Mouse (Mus musculus) liver, embryonic 14 days (tissue): ENCODE data around the gene Ankrd27. TPM values are rescaled to one million over a fixed set of nuclear protein-coding genes. Genes with fewer than 3 reads are reported as not detected.

Source experiments
- polyA plus RNA-seq: library from polyadenylated mRNA; depleted of rRNA; stranded (reverse); fragments of >200 nt; gene quantifications from 2 replicates; pipeline ENCODE4 v1.2.3, GENCODE M21; 2012; rRNA removed

Ankrd27 gene
- polyA plus RNA-seq: 13.2 and 15.3 TPM in 2 replicates

DNA sequence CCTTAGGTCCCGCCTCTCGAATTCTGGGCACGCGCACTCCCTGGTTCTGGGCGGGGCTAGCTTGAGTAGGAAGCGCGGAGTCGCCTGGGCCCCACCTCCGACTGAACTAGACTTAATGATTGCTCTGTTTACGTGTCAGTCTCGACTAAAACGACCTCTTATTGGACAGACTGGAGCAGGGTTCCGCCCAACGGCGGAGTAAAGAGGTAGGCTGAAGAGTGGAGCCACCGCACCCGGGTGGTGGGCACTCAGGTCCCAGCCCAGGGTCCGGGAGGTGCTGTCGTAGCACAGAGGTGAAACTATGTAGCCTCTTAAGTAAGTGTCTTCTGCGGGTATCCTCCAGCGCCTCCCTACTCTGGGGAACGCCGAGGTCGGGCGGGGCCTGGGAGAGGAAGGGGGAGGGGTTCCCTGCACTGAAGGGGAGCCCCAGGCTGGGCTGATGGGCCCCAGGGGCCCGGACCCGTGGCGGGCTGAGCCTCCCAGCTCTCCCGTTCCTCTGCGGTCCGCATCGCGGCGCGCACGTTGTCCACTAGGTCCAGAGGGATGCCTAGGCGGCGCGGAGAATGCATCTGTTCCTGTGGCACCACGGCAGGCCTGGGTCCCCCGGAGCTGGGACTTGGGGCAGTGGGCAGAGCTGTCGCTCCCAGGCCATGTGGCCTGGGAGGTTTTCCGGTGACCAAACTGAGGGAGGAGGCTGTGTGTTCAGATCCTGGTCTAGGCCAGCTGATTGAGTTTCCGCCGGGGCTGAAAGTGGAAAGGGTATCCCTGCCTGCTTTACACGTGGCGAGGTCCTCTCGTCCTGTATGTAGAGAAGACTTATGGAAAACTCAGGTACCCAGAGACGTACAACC, at the start of gene Ankrd27:
Gene Ankrd27, plus strand, starts transcription at position 190 of the 851 bp plus-strand sequence.

DNA sequence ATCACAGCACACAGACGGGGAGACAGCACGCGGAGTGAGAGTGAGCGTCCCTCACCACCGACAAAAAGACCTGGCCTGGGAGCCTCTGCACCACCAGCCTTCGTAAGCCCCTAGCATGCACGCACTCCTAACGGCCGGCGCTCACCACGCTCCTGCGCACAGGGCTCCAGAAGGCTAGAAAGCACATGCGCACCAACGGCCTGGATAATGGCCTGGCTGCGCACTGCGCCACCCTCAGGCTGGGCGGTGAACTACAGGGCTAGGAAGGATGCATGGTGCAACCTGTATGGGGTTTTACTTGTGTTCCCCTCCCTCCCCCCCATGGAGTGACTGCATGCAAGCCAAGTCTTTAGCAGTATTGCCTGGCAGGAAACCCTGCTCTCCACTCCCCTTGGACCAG, 48.5 kb upstream of the Ankrd27 start, which contains the start of gene Tdrd12:
Gene Tdrd12, minus strand, starts transcription at position 184 of the 400 bp plus-strand sequence.

DNA sequence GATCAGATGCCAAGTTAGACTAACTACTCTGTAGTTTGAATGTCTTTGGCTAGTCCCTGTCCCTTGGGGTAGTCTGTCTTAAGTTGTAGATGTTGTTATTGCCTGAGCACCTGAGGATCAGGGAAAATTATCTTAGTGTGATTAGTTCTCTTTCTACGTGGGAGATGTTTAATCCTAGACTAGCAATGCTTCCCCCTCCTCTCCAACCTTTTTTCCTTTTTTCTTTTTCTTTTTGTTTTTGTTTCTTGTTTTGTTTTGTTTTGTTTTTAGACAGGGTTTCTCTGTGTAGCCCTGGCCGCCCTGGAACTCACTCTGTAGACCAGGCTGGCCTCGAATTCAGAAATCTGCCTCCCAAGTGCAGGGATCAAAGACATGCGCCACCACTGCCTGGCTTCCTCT, 29.8 kb upstream of the Ankrd27 start, which contains the start of gene Nudt19:
Gene Nudt19, minus strand, starts transcription at position 100 of the 399 bp plus-strand sequence.

DNA sequence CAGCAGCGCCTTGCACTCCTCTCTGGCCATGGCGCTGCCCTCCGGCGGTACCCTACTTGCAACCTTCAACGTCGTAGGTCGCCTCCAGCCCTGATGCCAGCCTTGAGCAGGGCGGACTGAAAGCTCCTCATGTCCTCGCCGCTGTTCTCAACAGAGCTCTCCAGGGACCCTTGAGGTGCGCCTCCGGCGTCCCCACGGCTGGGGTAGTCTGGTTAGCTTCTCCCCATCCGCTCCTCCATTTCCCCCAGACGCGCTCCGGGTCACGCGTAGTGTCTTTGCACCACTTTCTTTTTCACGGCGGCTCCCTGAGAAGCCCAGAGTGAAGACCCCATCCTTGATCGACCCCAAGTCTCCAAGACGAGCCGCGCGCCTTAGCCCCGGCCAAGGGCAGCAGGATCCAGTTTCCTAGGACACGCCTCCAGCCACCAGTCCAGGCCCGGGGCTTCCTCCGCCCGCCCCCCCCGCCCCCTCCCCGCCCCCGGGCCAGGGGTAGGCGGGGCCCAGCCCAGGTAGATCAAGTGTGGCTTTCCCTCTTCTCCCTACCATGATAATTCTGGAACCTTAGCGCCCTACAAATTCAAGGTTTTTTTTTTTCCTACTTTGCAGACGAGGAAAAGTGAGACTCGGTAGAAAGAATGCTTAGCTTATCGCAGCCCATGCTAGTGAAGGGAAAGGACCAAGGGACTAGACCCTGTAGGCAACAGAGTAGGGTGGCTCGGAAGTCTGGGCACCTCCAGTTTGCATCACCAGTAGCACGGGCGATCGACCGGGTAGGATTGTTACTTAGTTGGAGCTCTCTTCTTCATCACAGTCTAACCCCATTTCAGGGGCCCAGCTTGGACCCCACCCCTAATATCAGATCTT, 621 bp upstream of the Ankrd27 start, which contains the start of gene Rgs9bp:
Gene Rgs9bp, minus strand, starts transcription at position 392 of the 864 bp plus-strand sequence.

DNA sequence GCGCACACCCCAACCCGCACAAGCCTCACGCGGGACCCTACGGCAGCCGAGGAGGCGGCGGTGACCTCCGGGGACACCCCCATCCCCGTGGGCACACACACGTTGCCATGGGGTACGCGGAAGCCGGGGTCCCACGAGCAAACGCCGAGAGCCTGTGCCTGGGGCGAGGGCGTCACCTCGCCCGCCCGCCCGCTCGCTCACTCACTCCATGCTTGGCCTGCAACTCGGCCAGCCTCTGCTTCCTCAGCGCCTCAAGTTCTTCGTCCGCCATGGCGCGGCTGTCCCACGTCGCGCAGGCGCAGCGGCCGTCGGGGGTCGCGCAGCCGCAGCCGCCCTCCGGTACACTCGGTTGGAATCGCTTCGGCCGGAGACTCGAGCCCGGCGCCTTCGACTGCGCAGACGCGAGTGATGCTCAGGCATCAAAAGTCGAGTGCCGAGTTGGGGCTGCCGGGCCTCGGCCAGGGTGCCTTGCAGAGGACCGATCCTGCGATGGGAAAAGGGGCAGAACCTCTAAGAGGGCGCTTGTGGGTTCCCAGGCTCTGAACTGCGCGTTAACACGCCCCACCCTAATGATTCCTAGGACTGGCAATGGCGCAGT, 61.2 kb downstream of the Ankrd27 start, which contains the start of gene Pdcd5:
Gene Pdcd5, minus strand, starts transcription at position 421 of the 598 bp plus-strand sequence.

Other genes starting within 250 kb of the Ankrd27 start
- 7.1 and 8.5 TPM in 2 replicates for gene Faap24, start 189.4 kb upstream of the Ankrd27 start, polyA plus RNA-seq
- gene Cep89, start 189.2 kb upstream of the Ankrd27 start, polyA plus RNA-seq: 12.1 and 12.5 TPM in 2 replicates
- 1.3 and 1.8 TPM in 2 replicates for gene Slc7a9, start 137.4 kb upstream of the Ankrd27 start, polyA plus RNA-seq
- 0.06 and 0.08 TPM in 2 replicates for gene Tdrd12, start 48.5 kb upstream of the Ankrd27 start, polyA plus RNA-seq
- gene Nudt19, start 29.9 kb upstream of the Ankrd27 start, polyA plus RNA-seq: 55.3 and 58.6 TPM in 2 replicates
- gene Rgs9bp, start 662 bp upstream of the Ankrd27 start, polyA plus RNA-seq: 0.07 and 0.12 TPM in 2 replicates
- gene Pdcd5, start 61.3 kb downstream of the Ankrd27 start, polyA plus RNA-seq: 96.4 and 101 TPM in 2 replicates
- 2.1 and 2.3 TPM in 2 replicates for gene Dpy19l3, start 168.2 kb downstream of the Ankrd27 start, polyA plus RNA-seq
- gene Zfp507, start 216.8 kb downstream of the Ankrd27 start, polyA plus RNA-seq: 4.1 TPM in 2 replicates